Mouse (Mus musculus): Measurements from ENCODE around the gene Dync2h1. TPM values are rescaled to one million over a fixed set of nuclear protein-coding genes. Genes with fewer than 3 reads are reported as not detected.

Gene Dync2h1
- polyA plus RNA-seq, 1 experiment from 2014 or later, result 14.3 TPM

- H3K4me1 ChIP-seq, result no peaks in the 10 kb centered on the region
- no peak overlapping the region for H3K4me3 ChIP-seq
- no peak for ATAC-seq (ENCODE audit: insufficient number of reproducible peaks, low FRiP score, low TSS enrichment, low read depth)
- no peak overlapping the region for H3K4me2 ChIP-seq
- no peaks in the 10 kb centered on the region for H3K36me3 ChIP-seq
- H3K27me3 ChIP-seq, result no peaks in the 10 kb centered on the region
- no peak overlapping the region for H3K9ac ChIP-seq
- no peak overlapping the region for H3K27ac ChIP-seq
- no peaks in the 10 kb centered on the region for H3K9me3 ChIP-seq
Observed at GRCm38 (mm10) chr9:6891331-6891730, 292.9 kb downstream of the Dync2h1 start.

- H3K4me1 ChIP-seq, result no peaks in the 10 kb centered on the region
- WGBS, result 92% methylated on average over 1 of the region's 1 CpGs
- no peak overlapping the region for H3K4me2 ChIP-seq
- no peak overlapping the region for H3K27ac ChIP-seq
- H3K36me3 ChIP-seq, result no peaks in the 10 kb centered on the region
- no peak overlapping the region for H3K9ac ChIP-seq
- no peak for ATAC-seq (ENCODE audit: insufficient number of reproducible peaks, low FRiP score, low TSS enrichment, low read depth)
- H3K4me3 ChIP-seq, result no peak overlapping the region
- H3K9me3 ChIP-seq, result no peaks in the 10 kb centered on the region
- no peaks in the 10 kb centered on the region for H3K27me3 ChIP-seq
Observed at GRCm38 (mm10) chr9:6881187-6881984, 302.9 kb downstream of the Dync2h1 start.

Other genes with a start within 250 kb of the Dync2h1 start
- 111 and 131 TPM in 2 replicates for gene Dcun1d5, start 74 bp upstream of the Dync2h1 start, polyA plus RNA-seq (2015; fragmentation: Nextera tagmentation; extraction: Ambion mirVana)
- 14.3 and 33.3 TPM in 2 replicates for gene Mmp13, start 88.1 kb upstream of the Dync2h1 start, polyA plus RNA-seq (2015; fragmentation: Nextera tagmentation; extraction: Ambion mirVana)
- gene Mmp12, start 159.9 kb upstream of the Dync2h1 start, polyA plus RNA-seq (2015; fragmentation: Nextera tagmentation; extraction: Ambion mirVana), result 0.19 TPM in 1 of 2 replicates, not detected in the other
- gene Mmp1b, start 203.6 kb upstream of the Dync2h1 start, polyA plus RNA-seq (2015; fragmentation: Nextera tagmentation; extraction: Ambion mirVana), result not detected in 2 replicates

Measured in limb, embryonic 15.5 days (tissue).